Mouse (Mus musculus): ENCODE results near the gene Rnf157. TPM values are rescaled to one million over a fixed set of nuclear protein-coding genes. Genes with fewer than 3 reads are reported as not detected.

Gene Rnf157
- polyA plus RNA-seq (2021; fragmentation: Nextera tagmentation) = 29.6 and 31.2 TPM in 2 replicates
- long read RNA-seq, experiment 1, full-length matches to known transcripts = 1 of 41 reads
- long read RNA-seq, experiment 1, partial matches to known transcripts = 10 of 41 reads
- long read RNA-seq, experiment 1, other reads (novel, unspliced or antisense) = 30 of 41 reads
- long read RNA-seq, experiment 2, full-length matches to known transcripts = 5 of 121 reads
- long read RNA-seq, experiment 2, partial matches to known transcripts = 37 of 121 reads
- long read RNA-seq, experiment 2, other reads (novel, unspliced or antisense) = 79 of 121 reads

DNA sequence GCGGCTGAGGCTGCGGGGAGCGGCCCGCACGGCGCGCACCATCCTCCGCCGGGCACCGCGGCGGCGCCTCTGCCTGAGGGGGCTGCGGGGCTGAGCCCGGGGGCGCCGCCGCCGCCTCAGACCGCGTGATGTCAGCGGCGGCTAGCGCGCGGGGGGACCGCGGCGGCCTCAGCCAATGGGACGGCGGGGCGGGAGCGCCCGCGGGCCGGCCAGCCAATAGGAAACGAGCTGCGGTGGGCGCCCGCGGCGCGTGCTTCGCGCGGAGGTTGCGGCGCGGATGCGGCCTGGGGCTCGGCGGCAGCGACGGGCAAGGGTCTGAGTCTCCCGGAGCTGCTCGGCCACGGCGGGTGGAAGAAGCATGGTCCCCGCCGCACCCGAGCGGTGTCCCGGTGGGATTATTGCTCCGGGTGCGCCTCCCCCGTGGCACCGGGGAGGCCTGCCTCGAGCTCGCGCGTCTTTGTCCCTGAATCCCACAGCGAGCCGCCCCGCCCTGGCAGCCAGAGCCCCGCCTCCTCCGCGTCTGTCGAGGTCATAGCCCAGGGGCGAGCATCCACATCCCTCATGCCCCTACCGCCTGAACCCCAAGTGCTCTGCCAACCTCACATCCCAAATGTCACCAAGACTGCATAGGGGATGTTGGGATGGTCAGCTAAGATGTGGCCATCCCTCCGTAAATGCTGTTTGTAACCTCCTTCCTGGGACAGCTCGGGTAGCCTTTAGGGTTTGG is at the start of gene Rnf157:
TSS of gene Rnf157 (minus strand) at position 129 of the 727 bp plus-strand sequence.

DNA sequence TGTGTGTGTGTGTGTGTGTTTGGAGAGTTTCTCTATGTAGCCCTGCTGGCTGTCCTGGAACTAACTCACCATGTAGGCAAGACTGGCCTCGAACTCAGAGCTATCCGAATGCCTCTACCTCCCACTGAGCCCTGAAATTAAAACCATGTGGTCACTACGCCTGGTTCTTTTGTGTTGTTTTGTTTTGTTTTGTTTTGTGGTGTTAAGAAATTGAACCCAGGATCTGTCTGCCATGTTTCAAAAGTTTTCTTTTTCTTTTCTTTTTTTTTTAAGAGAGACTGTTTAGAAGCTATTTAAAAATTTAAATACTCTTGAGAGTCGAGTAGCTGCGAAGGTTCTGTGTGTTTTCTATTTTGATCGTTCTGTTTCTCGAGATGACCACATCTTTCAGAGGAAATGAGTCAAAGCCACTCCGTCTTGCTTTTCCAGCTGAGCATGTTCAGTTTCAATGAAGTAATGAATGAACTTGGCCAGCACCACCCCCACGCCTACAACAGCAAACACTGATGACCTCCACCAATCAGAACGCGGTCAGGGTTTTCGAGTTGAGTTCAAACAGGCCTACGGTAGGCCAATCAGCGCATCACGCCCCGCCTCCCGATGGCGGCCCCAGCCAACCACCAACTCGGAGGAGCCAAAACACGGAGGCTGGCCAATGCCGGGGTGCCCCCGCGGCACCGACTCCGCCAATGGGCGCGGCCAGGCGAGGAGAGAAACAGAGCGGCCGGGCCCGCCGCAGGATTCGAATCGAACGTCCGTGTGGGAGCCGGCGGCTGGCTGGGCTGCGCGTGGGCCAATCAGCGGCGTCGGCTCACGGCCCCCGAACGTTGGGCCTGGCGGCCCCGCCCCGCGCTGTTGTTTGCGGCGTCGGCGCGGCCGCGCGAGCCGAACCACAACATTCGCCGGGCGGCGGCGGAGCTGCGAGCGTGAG is 20.8 kb upstream of the Rnf157 start, which contains the start of gene Ubald2:
TSS of gene Ubald2 (plus strand) at position 739 of the 931 bp plus-strand sequence.

DNA sequence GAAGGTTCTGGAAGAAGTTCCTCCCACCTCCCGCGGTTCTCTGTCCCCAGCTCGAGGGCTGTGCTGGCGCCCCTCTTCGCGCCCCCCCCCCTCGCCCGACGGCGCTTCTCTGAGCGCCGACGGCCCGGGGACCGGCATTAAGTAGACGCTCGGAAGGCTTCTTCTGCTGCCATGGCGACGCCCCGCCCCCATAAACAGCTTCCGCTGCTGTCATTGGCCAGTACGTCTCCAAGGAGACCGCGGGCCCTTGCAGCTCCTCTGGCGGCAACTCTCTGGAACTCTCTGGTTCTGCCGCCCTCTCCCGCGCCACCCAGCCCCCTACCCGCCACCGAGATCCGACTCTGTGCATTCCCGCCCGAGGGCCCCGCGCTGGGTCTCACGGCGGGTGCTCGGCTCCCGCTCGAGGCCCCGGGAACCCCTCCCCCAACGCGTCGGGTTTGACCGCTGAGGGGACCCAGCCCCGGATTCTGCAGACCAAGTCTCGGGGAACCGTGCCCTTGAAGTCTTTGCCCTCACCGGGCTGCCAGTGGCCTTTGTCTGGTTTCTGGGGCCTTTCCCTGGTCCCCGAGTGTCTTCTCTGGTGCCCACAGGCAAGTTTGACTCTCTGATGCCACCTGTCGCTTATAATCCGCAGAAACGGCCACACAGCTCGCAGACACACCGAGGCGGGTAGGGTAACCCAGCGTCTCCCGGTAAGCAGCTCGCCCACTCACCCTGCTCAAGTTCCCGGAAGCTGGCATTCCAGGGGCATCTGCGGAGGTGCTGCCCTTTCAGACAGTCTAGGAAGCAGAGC is 77.4 kb downstream of the Rnf157 start, which contains the start of gene Foxj1:
TSS of gene Foxj1 (minus strand) at position 156 of the 793 bp plus-strand sequence.

DNA sequence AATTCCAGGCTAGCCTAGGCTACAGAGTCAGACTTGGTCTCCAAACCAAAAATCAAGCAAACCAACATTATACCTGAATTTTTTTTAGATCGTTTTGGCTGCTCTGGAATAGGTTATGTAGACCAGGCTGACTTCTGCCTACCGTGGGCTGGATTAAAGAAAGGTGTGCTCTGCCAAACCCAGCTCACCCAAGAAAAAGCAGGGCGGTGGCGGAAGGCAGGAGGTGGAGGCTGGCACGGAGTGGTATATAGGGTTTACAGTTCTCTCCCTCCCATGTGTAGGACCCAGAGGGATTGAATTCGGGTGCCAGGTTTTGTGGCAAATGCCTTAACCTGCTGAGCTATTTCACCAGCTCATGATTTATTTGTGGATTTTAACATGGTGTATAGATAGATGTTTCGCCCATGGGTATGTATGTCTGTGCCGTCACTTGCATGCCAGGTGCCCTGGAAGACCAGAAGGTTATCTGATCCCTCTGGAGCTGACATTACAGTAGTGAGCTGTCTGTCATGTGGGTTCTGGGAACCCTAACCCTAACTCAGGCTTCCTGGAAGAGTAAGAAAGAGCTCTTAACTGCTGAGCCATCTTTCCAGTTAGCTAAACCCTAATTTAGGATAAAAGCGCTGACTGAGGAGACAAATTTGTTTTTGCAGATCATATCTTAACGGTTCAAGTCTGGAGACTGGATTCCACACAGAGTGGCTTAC is 105.7 kb downstream of the Rnf157 start, which contains the start of gene Exoc7:
TSS of gene Exoc7 (minus strand) at position 215 of the 707 bp plus-strand sequence.

Other genes starting within 250 kb of the Rnf157 start
- 21.4 and 25.0 TPM in 2 replicates for gene Fbf1, start 244.9 kb downstream of the Rnf157 start, polyA plus RNA-seq (2021; fragmentation: Nextera tagmentation)
- gene Ten1, start 214.2 kb downstream of the Rnf157 start, polyA plus RNA-seq (2021; fragmentation: Nextera tagmentation) = 106 and 115 TPM in 2 replicates
- 85.6 and 87.9 TPM in 2 replicates for gene Acox1, start 214.0 kb downstream of the Rnf157 start, polyA plus RNA-seq (2021; fragmentation: Nextera tagmentation)
- 0.38 and 0.49 TPM in 2 replicates for gene Evpl, start 175.0 kb downstream of the Rnf157 start, polyA plus RNA-seq (2021; fragmentation: Nextera tagmentation)
- 29.3 and 32.2 TPM in 2 replicates for gene Srp68, start 138.8 kb downstream of the Rnf157 start, polyA plus RNA-seq (2021; fragmentation: Nextera tagmentation)
- gene Galr2, start 132.1 kb downstream of the Rnf157 start, polyA plus RNA-seq (2021; fragmentation: Nextera tagmentation) = 0.18 and 0.33 TPM in 2 replicates
- gene Exoc7, start 105.8 kb downstream of the Rnf157 start, polyA plus RNA-seq (2021; fragmentation: Nextera tagmentation) = 45.3 and 58.0 TPM in 2 replicates
- 2.8 and 4.0 TPM in 2 replicates for gene Foxj1, start 77.6 kb downstream of the Rnf157 start, polyA plus RNA-seq (2021; fragmentation: Nextera tagmentation)
- 4.3 and 6.8 TPM in 2 replicates for gene Ubald2, start 21.1 kb upstream of the Rnf157 start, polyA plus RNA-seq (2021; fragmentation: Nextera tagmentation)
- 0.18 TPM in 1 of 2 replicates, not detected in the other for gene Qrich2, start 53.2 kb upstream of the Rnf157 start, polyA plus RNA-seq (2021; fragmentation: Nextera tagmentation)
- 58.7 and 68.3 TPM in 2 replicates for gene Prpsap1, start 81.2 kb upstream of the Rnf157 start, polyA plus RNA-seq (2021; fragmentation: Nextera tagmentation)
- 0.93 and 3.0 TPM in 2 replicates for gene Sphk1, start 117.9 kb upstream of the Rnf157 start, polyA plus RNA-seq (2021; fragmentation: Nextera tagmentation)
- gene Ube2o, start 168.4 kb upstream of the Rnf157 start, polyA plus RNA-seq (2021; fragmentation: Nextera tagmentation) = 13.6 TPM in 2 replicates
- gene Aanat, start 173.4 kb upstream of the Rnf157 start, polyA plus RNA-seq (2021; fragmentation: Nextera tagmentation) = not detected in 2 replicates
- 0.29 and 0.50 TPM in 2 replicates for gene Rhbdf2, start 214.0 kb upstream of the Rnf157 start, polyA plus RNA-seq (2021; fragmentation: Nextera tagmentation)
- 7.2 and 22.4 TPM in 2 replicates for gene Prcd, start 240.5 kb upstream of the Rnf157 start, polyA plus RNA-seq (2021; fragmentation: Nextera tagmentation)
- gene Cygb, start 241.3 kb upstream of the Rnf157 start, polyA plus RNA-seq (2021; fragmentation: Nextera tagmentation) = 27.4 and 28.1 TPM in 2 replicates

Data from layer of hippocampus, adult 6 months (tissue).